In genomic region chr19:37369921-37370320, GRCm38 (mm10) we compare ENCODE assay signal across 13 mouse cellular contexts.
"Had no signal": no experiment of that assay in that cellular context is flagged by ENCODE, and none has a peak within 500 bp of the region (broad histone marks: within the 10 kb centered on the region; RNA-seq: fewer than 3 reads in every experiment).

No protein-coding gene starts in this region.

- ATAC-seq: inflammation-experienced regulatory T-cells, adult 6 months had no signal

- H3K4me3 ChIP-seq: limb, embryonic 13.5 days; liver, embryonic 15.5 days; neural tube, embryonic 12.5 days had no signal

- DNase-seq: kidney, adult 11 months; kidney, adult 9 months; kidney, postnatal 36 days; left cerebral cortex, postnatal 4 days; lung, embryonic 14.5 days; lung, postnatal 10 days; midbrain, embryonic 14.5 days; right cerebral cortex, postnatal 4 days had no signal

- H3K27ac ChIP-seq: kidney, postnatal 0 days; limb, embryonic 13.5 days; liver, embryonic 15.5 days; neural tube, embryonic 12.5 days had no signal
